Mouse (Mus musculus) small intestine, adult 2 months (tissue): Measurements from ENCODE around the gene Zfp462. TPM values are rescaled to one million over a fixed set of nuclear protein-coding genes. Genes with fewer than 3 reads are reported as not detected.

Source experiments
- H3K27ac ChIP-seq: fragments of 200-500 bp; 2 replicates; pipeline ENCODE4 v1.5.1; 2012; ENCODE audit warnings: low read depth, low read length, control low read depth, inconsistent platforms; ENCODE audit not compliant: insufficient read depth
- H3K27me3 ChIP-seq: fragments of 200-500 bp; 2 replicates; pipeline ENCODE4 v1.6.1; 2012; ENCODE audit warnings: mild to moderate bottlenecking, moderate library complexity, low read length, inconsistent platforms; ENCODE audit not compliant: control insufficient read depth, insufficient read depth
- H3K36me3 ChIP-seq: fragments of 200-500 bp; 2 replicates; pipeline ENCODE4 v1.6.1; 2012; ENCODE audit warnings: mild to moderate bottlenecking, low read length, control low read depth, inconsistent platforms; ENCODE audit not compliant: control insufficient read depth, insufficient read depth
- H3K4me1 ChIP-seq: fragments of 200-500 bp; 2 replicates; pipeline ENCODE4 v1.6.1; 2012; ENCODE audit warnings: low read length, inconsistent platforms, mixed read lengths; ENCODE audit not compliant: control insufficient read depth, insufficient read depth, insufficient read length
- H3K4me3 ChIP-seq: fragments of 200-500 bp; 2 replicates; pipeline ENCODE4 v1.5.1; 2012; ENCODE audit warnings: low read depth, mild to moderate bottlenecking, control low read depth, inconsistent platforms, low read length, moderate library complexity
- CTCF ChIP-seq: fragments of 200-500 bp; IDR thresholded peaks from 2 replicates; pipeline ENCODE4 v1.5.1; 2012; ENCODE audit warnings: low read depth, mild to moderate bottlenecking, control low read depth, inconsistent platforms, low read length, moderate library complexity, mixed read lengths; ENCODE audit not compliant: insufficient replicate concordance, insufficient read length; ENCODE audit errors: extremely low read depth
- POLR2A ChIP-seq: fragments of 200-500 bp; IDR thresholded peaks from 2 replicates; pipeline ENCODE4 v1.6.1; 2012; ENCODE audit warnings: low read depth, mild to moderate bottlenecking, control low read depth, inconsistent platforms, low read length, moderate library complexity
- WGBS: fragments of 180-500 bp; shearing (Covaris S2); methylation state at CpG from one replicate; pipeline ENCODE4 v1.1.7; 2018; 5-methylcytosine and 5-hydroxymethylcytosine counted together
- polyA plus RNA-seq: library from polyadenylated mRNA; depleted of rRNA; stranded (reverse); fragments of >200 nt; gene quantifications from 2 replicates; pipeline ENCODE4 v1.2.3, GENCODE M21; 2012

Zfp462 gene
- polyA plus RNA-seq, 1 experiment: 2.3 TPM

GRCm38 (mm10) chr4:55030401-55030800, 85.6 kb downstream of the Zfp462 start:
- WGBS: 91% methylated on average over 5 of the region's 5 CpGs
- Histone ChIP-seq H3K36me3 (no peaks in the 10 kb centered on the region), H3K27me3 (no peaks in the 10 kb centered on the region), H3K4me3 (no peak overlapping the region), H3K4me1 (peaks cover 2% of the 10 kb centered on the region; the same call in 1 of the 2 replicates), H3K27ac (no peak overlapping the region)
- TF ChIP-seq CTCF (no peak), POLR2A (no peak)

- Histone ChIP-seq H3K4me3 (no peak overlapping the region), H3K4me1 (peaks cover 2% of the 10 kb centered on the region; the same call in 1 of the 2 replicates), H3K27ac (no peak overlapping the region), H3K27me3 (no peaks in the 10 kb centered on the region), H3K36me3 (no peaks in the 10 kb centered on the region)
- TF ChIP-seq CTCF (no peak), POLR2A (no peak)
- 30% methylated on average over 8 of the region's 8 CpGs for WGBS
Observed at GRCm38 (mm10) chr4:55032317-55032930, 87.6 kb downstream of the Zfp462 start.

- no peak overlapping the region for H3K27ac ChIP-seq
- WGBS: 85% methylated on average over 6 of the region's 6 CpGs
- peaks cover 2% of the 10 kb centered on the region; the same call in 1 of the 2 replicates for H3K4me1 ChIP-seq
- H3K27me3 ChIP-seq: no peaks in the 10 kb centered on the region
- TF ChIP-seq CTCF (no peak), POLR2A (no peak)
- no peaks in the 10 kb centered on the region for H3K36me3 ChIP-seq
- H3K4me3 ChIP-seq: no peak overlapping the region
Observed at GRCm38 (mm10) chr4:55033452-55033851, 88.6 kb downstream of the Zfp462 start.

- 95% methylated on average over 6 of the region's 6 CpGs for WGBS
- Histone ChIP-seq H3K27ac (no peak overlapping the region), H3K4me1 (no peaks in the 10 kb centered on the region), H3K4me3 (no peak overlapping the region), H3K27me3 (no peaks in the 10 kb centered on the region), H3K36me3 (no peaks in the 10 kb centered on the region)
- no peak for TF ChIP-seq POLR2A
- no peak for TF ChIP-seq CTCF
Observed at GRCm38 (mm10) chr4:55038139-55038538, 93.3 kb downstream of the Zfp462 start.

GRCm38 (mm10) chr4:55040258-55040964, 95.6 kb downstream of the Zfp462 start:
- Histone ChIP-seq H3K27me3 (no peaks in the 10 kb centered on the region), H3K27ac (no peak overlapping the region), H3K36me3 (no peaks in the 10 kb centered on the region), H3K4me1 (no peaks in the 10 kb centered on the region), H3K4me3 (no peak overlapping the region)
- TF ChIP-seq CTCF: no peak
- TF ChIP-seq POLR2A: no peak
- 73% methylated on average over 8 of the region's 8 CpGs for WGBS

GRCm38 (mm10) chr4:55041106-55041730, 96.4 kb downstream of the Zfp462 start:
- TF ChIP-seq POLR2A: no peak
- TF ChIP-seq CTCF: no peak
- WGBS: 81% methylated on average over 6 of the region's 6 CpGs
- H3K4me3 ChIP-seq: no peak overlapping the region
- H3K36me3 ChIP-seq: no peaks in the 10 kb centered on the region
- no peaks in the 10 kb centered on the region for H3K4me1 ChIP-seq
- no peaks in the 10 kb centered on the region for H3K27me3 ChIP-seq
- H3K27ac ChIP-seq: no peak overlapping the region

- Histone ChIP-seq H3K4me1 (no peaks in the 10 kb centered on the region), H3K36me3 (no peaks in the 10 kb centered on the region), H3K27ac (no peak overlapping the region), H3K4me3 (no peak overlapping the region), H3K27me3 (no peaks in the 10 kb centered on the region)
- TF ChIP-seq CTCF (no peak), POLR2A (no peak)
- WGBS: 74% methylated on average over 4 of the region's 4 CpGs
Observed at GRCm38 (mm10) chr4:55042573-55042972, 97.7 kb downstream of the Zfp462 start.
